Mouse (Mus musculus) spleen, postnatal 14 days (tissue): ENCODE measurements around the gene Apex1.
"Not testable (repeated sequence)": the region's sequence is repeated elsewhere in the genome, so short reads cannot be mapped to it uniquely, and the experiment has no call there.

Experiments
- DNase-seq, 2 experiments: peaks; one replicate each; pipeline ENCODE4 v3.0.0; 2021 to 2022; ENCODE audit warnings: low spot score in 2 of 2

Gene Apex1

GRCm38 (mm10) chr14:50924281-50925064 is at the start of gene Apex1, which contains the start of gene Osgep:
Apex1 (plus strand) TSS chr14:50924968.
Osgep (minus strand) TSS chr14:50924893.
- peak; percentile 89 to 94 for DNase-seq

DNA sequence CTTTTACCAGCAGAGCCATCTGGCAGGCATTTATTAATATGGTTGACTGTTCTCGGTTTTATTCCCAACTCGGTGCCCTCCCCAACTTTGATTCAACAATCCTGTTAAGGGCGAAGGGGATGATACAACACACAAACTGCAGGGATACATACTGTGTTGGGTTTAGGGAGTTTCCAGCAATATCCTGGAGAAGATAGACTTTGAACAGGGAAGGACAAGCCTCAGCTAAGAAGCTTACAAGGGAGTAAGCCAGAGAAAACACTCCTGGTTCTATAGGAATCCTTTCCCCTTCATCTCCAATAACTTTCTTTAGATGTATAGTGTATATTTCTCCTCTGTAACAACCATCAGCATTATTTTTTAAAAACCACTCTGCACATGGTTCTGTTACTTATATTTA is 49.6 kb upstream of the Apex1 start:
- no peak for DNase-seq

DNA sequence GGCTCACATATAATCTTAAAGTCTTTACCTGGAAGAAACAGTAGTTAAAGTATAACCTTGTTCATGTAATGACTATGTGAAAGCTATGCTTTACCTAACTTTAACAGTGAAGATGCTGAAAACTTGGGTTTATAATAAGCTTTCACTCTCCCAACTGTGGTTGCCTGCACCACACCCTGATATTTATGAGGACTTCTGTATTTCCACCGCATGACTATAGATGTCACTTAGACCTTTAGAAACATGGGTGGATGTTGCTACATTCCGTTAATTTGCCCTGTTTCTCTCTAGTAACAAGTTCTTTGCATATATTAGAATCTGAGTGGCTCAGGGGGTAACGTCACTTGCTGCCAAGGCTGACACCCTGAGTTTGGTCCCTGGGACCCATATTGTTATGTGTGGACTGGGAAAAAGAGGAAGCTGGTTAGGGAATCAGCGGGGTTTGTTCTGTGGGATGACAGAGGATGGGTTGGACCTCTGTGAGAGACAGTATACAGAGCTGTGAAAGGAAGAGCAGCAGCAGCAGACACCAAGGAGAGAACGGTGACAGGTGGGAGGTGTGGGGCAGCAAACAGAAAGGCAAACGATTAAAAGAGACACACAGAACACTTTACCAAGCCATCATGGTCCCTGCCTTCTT is 49.1 kb upstream of the Apex1 start:
- DNase-seq = no peak

GRCm38 (mm10) chr14:50876236-50876950 is 48.4 kb upstream of the Apex1 start:
- no peak for DNase-seq

- DNase-seq = no peak
These were observed 33.1 kb upstream of the Apex1 start for GRCm38 (mm10) chr14:50891621-50892020.

GRCm38 (mm10) chr14:50892091-50892490 is 32.7 kb upstream of the Apex1 start:
- no peak for DNase-seq

GRCm38 (mm10) chr14:50892541-50893459 is 32.0 kb upstream of the Apex1 start:
- DNase-seq = no peak

GRCm38 (mm10) chr14:50895407-50895806 is 29.4 kb upstream of the Apex1 start:
- no peak for DNase-seq

GRCm38 (mm10) chr14:50895985-50896746 is 28.6 kb upstream of the Apex1 start:
- no peak for DNase-seq

DNA sequence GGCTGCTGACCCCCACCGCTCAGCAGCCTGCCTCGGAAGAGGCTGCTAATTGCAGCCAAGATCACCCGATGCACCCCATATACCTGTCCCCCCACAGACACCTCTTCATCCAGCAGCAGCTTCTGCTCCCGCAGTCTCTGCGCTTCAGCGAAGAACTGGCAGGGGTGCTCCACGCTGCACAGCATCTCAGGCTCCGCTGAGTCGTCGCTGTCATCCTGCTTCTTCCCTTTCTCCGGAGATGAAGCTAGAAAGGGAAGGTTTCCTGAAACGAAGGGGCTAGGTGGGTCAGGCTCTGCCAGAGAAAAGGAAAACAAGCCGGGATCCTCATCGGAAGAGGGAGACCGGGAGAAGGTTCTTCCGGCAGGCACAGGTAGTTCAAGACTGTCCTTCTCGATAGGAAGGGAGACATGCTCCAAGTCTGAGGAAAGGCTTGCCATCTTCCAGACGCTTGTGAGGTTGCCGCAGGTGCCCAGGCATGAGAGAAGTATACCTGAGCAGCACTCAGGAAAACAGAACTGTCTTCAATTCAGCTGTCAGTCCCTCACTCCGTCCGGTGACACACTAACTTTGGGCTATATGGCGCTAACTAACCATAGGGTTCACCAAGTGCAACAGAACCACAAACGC is 27.9 kb upstream of the Apex1 start:
- no peak for DNase-seq

DNA sequence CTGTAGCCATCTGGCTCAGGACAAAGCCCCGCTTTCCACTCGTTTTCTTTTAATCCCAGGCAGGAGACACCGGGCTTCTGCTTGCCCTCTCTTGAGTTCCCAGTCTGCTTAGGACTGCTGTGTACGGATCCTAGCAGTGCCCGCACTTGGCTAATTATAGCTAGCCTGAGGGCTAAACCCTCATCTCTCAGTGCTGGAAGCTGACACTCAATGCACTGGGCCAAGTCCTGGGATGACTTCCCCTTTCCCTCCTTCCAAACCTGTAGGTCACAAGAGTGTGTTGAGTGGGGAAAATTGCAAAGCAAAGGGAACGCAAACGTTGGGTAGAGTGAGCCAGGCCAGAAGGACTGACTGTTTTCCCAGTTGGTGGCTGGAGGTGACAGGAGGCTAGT is 27.4 kb upstream of the Apex1 start, which contains the start of gene Klhl33:
TSS of gene Klhl33 (minus strand) at position 134 of the 392 bp plus-strand sequence.
- no peak for DNase-seq

- DNase-seq = not testable (repeated sequence)
These were observed 26.8 kb upstream of the Apex1 start for GRCm38 (mm10) chr14:50897992-50898391.

DNA sequence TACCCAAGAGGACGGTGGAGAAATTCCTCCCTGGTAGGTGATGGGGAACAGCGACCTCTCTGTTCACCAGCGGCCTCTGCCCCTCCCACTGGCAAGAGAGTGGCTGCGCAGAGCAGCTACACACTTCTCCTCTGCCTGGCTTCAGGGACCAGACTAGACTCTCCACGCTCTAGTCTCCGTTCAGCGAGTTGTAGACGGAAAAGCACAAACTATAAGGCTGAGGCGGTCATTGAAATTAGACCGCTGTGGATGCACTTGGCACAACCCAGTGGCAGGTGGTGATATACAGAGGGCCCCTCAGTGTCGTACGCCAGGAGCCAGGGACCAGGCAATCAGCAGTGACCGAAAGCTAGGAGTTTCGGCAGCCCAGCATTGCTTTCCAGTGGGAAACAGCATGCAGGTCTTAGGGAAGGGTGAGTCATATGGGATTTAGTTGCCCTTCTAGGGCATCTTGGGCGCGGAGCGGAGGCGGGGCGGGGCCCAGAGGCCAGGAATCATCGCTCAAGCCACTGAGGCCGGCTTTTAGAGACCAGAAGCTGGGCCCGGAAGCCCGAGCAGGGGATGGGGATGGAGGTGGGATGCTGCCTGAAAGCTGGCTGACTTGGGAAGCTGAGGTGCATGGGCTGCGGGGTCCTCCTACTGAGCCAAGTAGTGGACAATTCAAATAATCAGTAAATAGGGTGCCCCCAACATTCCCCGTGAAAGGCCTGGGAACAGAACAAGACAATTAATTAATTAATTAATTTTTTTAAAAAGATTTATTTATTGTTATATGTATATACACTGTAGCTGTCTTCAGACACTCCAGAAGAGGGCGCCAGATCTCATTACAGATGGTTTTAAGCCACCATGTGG is 20.6 kb upstream of the Apex1 start:
- DNase-seq = no peak

DNA sequence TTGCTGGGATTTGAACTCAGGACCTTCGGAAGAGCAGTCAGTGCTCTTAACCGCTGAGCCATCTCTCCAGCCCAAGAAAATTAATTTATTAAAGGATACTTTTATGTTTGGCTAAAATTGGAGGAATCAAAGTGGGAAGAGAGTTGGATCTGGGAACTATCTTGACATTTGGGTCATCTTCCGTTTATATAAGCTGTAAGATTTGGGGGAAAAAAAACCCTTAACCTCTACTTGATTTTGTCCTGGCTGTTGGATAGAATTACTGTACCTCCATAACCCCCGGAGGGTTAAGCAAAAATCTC is 20.0 kb upstream of the Apex1 start:
- no peak for DNase-seq

GRCm38 (mm10) chr14:50905327-50905726 is 19.4 kb upstream of the Apex1 start:
- not testable (repeated sequence) for DNase-seq

DNA sequence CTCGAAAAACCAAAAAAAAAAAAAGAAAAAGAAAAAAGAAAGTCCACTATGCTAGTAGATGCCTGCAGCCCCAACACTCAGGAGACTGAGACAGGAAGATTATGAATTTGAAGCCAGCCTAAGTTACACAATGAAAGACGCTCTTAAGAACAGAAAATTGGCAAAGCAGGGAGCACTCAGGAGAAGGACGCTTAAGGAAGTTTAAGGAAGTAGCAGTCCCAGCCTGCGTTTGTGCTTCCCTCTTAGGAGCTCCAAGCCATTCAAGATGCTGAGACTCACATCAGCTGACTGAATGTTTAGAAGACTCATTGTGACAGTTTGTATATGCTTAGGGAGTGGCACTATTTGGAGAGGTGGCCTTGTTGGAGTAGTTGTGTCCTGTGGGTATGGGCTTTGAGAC is 16.6 kb upstream of the Apex1 start:
- DNase-seq = no peak

- no peak for DNase-seq
These were observed 13.4 kb upstream of the Apex1 start for GRCm38 (mm10) chr14:50911356-50911755.

GRCm38 (mm10) chr14:50923437-50923836 is 1.3 kb upstream of the Apex1 start:
- DNase-seq = not testable (repeated sequence)

- DNase-seq = no peak
These were observed 548 bp downstream of the Apex1 start for GRCm38 (mm10) chr14:50925111-50925920.
